In genomic region chr2:29707731-29708130, GRCm38 (mm10) we compare ENCODE assay signal across 10 mouse cellular contexts. TPM values are rescaled to one million over a fixed set of nuclear protein-coding genes. Genes with fewer than 3 reads are reported as not detected.
DNase-seq lines count a peak whose midpoint lies in the region; ATAC-seq and TF ChIP-seq lines count a peak whose summit lies in the region.
"Had no signal": no experiment of that assay in that cellular context is flagged by ENCODE, and none has a peak within 500 bp of the region (broad histone marks: within the 10 kb centered on the region; RNA-seq: fewer than 3 reads in every experiment).

No protein-coding gene starts in this region.

- WGBS in bone marrow, adult 2 months: 81% methylated on average over 4 of the region's 4 CpGs
- WGBS in liver, postnatal 0 days (ENCODE audit: insufficient replicate concordance): 83% methylated on average over 4 of the region's 4 CpGs
- WGBS in limb, embryonic 10.5 days: 88% methylated on average over 4 of the region's 4 CpGs
- 80% methylated on average over 4 of the region's 4 CpGs for WGBS in midbrain, embryonic 15.5 days

- H3K4me1 ChIP-seq in E14TG2a.4 (replicated peaks; ENCODE audit: low read depth, low read length): peaks cover 73% of the 10 kb centered on the region
- H3K4me1 ChIP-seq in bone marrow, adult 2 months (ENCODE audit: control insufficient read depth, insufficient read depth, low read length): no peaks in the 10 kb centered on the region; the same call in 1 of the 2 replicates
- H3K4me1 ChIP-seq in liver, postnatal 0 days (ENCODE audit: insufficient read depth): no peaks in the 10 kb centered on the region
- no peaks in the 10 kb centered on the region for H3K4me1 ChIP-seq in limb, embryonic 10.5 days
- H3K4me1 ChIP-seq in midbrain, embryonic 15.5 days: no peaks in the 10 kb centered on the region

- H3K27ac ChIP-seq in layer of hippocampus, adult 2 months: no peak overlapping the region
- H3K27ac ChIP-seq in bone marrow, adult 2 months (ENCODE audit: control insufficient read depth, insufficient read depth, low read depth, low read length, poor library complexity): no peak overlapping the region
- no peak overlapping the region for H3K27ac ChIP-seq in liver, postnatal 0 days (ENCODE audit: low read depth)
- H3K27ac ChIP-seq in limb, embryonic 10.5 days: no peak overlapping the region
- no peak overlapping the region for H3K27ac ChIP-seq in midbrain, embryonic 15.5 days
- H3K27ac ChIP-seq: neural tube, embryonic 13.5 days had no signal

- no peak overlapping the region for H3K4me3 ChIP-seq in layer of hippocampus, adult 2 months
- H3K4me3 ChIP-seq in E14TG2a.4 (replicated peaks; ENCODE audit: low read length): 0 out of 2 replicates have a peak overlapping the region, but pooled peaks have one; percentile 23
- no peak overlapping the region for H3K4me3 ChIP-seq in bone marrow, adult 2 months (replicated peaks; ENCODE audit: control insufficient read depth, low read depth, low read length)
- no peak overlapping the region for H3K4me3 ChIP-seq in liver, postnatal 0 days (ENCODE audit: low read depth, low read length)
- no peak overlapping the region for H3K4me3 ChIP-seq in limb, embryonic 10.5 days
- H3K4me3 ChIP-seq in midbrain, embryonic 15.5 days: no peak overlapping the region
- H3K4me3 ChIP-seq: neural tube, embryonic 13.5 days had no signal

- ATAC-seq in liver, postnatal 0 days: no peak
- no peak for ATAC-seq in midbrain, embryonic 15.5 days (replicated peaks)

- H3K4me2 ChIP-seq in liver, postnatal 0 days (ENCODE audit: low read depth, low read length): no peak overlapping the region
- H3K4me2 ChIP-seq in midbrain, embryonic 15.5 days: no peak overlapping the region
- H3K4me2 ChIP-seq: neural tube, embryonic 13.5 days had no signal

- TF ChIP-seq EP300 in liver, postnatal 0 days (IDR thresholded peaks at IDR 0.05; ENCODE audit: low read depth): no peak

- no peak overlapping the region for H3K9ac ChIP-seq in liver, postnatal 0 days (replicated peaks)
- H3K9ac ChIP-seq in midbrain, embryonic 15.5 days: no peak overlapping the region
- H3K9ac ChIP-seq: neural tube, embryonic 13.5 days had no signal

- peak; percentile 73 for TF ChIP-seq CTCF in layer of hippocampus, adult 2 months (conservative IDR thresholded peaks at IDR 0.05)
- peak; percentile 31 for TF ChIP-seq CTCF in E14TG2a.4 (conservative IDR thresholded peaks at IDR 0.05; ENCODE audit: low read length)
- TF ChIP-seq CTCF in bone marrow, adult 2 months (IDR thresholded peaks at IDR 0.05; ENCODE audit: control insufficient read depth, insufficient read depth, low read length): peak; percentile 65
- peak; percentile 61 for TF ChIP-seq CTCF in liver, postnatal 0 days (IDR thresholded peaks at IDR 0.05; ENCODE audit: low read depth)

- H3K36me3 ChIP-seq in E14TG2a.4 (ENCODE audit: insufficient read depth, low read length): peaks cover 90% of the 10 kb centered on the region
- H3K36me3 ChIP-seq in liver, postnatal 0 days (replicated peaks; ENCODE audit: insufficient read depth, low read length): peaks cover 48% of the 10 kb centered on the region
- H3K36me3 ChIP-seq in limb, embryonic 10.5 days: peaks cover 92% of the 10 kb centered on the region
- peaks cover 45% of the 10 kb centered on the region for H3K36me3 ChIP-seq in midbrain, embryonic 15.5 days (replicated peaks)

- H3K27me3 ChIP-seq in E14TG2a.4 (ENCODE audit: insufficient read depth, low read length): no peaks in the 10 kb centered on the region
- no peaks in the 10 kb centered on the region for H3K27me3 ChIP-seq in liver, postnatal 0 days (ENCODE audit: insufficient read depth, low read length)
- H3K27me3 ChIP-seq in limb, embryonic 10.5 days (ENCODE audit: low read depth, poor library complexity, severe bottlenecking): no peaks in the 10 kb centered on the region
- H3K27me3 ChIP-seq in midbrain, embryonic 15.5 days (replicated peaks): no peaks in the 10 kb centered on the region
- H3K27me3 ChIP-seq: neural tube, embryonic 13.5 days had no signal

- no peak for DNase-seq in layer of hippocampus, adult 2 months (ENCODE audit: low spot score in 2 of 2)
- no peak for DNase-seq in layer of hippocampus, adult 8-10 months (ENCODE audit: low spot score in 2 of 2)
- DNase-seq in liver, postnatal 0 days: peak; percentile 33
- no peak for DNase-seq in limb, embryonic 10.5 days (ENCODE audit: low spot score)
- DNase-seq in frontal cortex, postnatal 14 days (ENCODE audit: low spot score in 2 of 2): no peak

- no peaks in the 10 kb centered on the region for H3K9me3 ChIP-seq in E14TG2a.4 (ENCODE audit: low read length)
- H3K9me3 ChIP-seq in liver, postnatal 0 days (ENCODE audit: low read length): no peaks in the 10 kb centered on the region
- H3K9me3 ChIP-seq in limb, embryonic 10.5 days (replicated peaks): no peaks in the 10 kb centered on the region
- H3K9me3 ChIP-seq in midbrain, embryonic 15.5 days: no peaks in the 10 kb centered on the region
- H3K9me3 ChIP-seq: neural tube, embryonic 13.5 days had no signal

- TF ChIP-seq POLR2A in bone marrow, adult 2 months (IDR thresholded peaks at IDR 0.05; ENCODE audit: borderline replicate concordance, control insufficient read depth, low read depth, low read length): no peak

RNA-seq across cellular contexts. Expression of gene Gm13420, which starts 43.8 kb away (rescaled TPM):
- under 1 TPM; 0.79 to 0.98 TPM for total RNA-seq in layer of hippocampus, adult 2 months (2021)
- 1 to 10 TPM in 2 of 4 experiments, under 1 TPM in 2; 0.59 to 1.4 (median 1.0) TPM for total RNA-seq in layer of hippocampus, adult 8-10 months (2022)
- not detected in 2 replicates for polyA plus RNA-seq in bone marrow, adult 2 months (2011; ENCODE audit: insufficient read depth, insufficient read length, low replicate concordance, missing spikeins)
- 0.13 and 0.19 TPM in 2 replicates for polyA plus RNA-seq in liver, postnatal 0 days (2015; fragmentation: Nextera tagmentation; extraction: Ambion mirVana)
- 0.26 TPM in 1 of 2 replicates, not detected in the other for polyA plus RNA-seq in limb, embryonic 10.5 days (2016; fragmentation: Nextera tagmentation; extraction: Ambion mirVana)
- 0.15 and 0.21 TPM in 2 replicates for polyA plus RNA-seq in midbrain, embryonic 15.5 days (2015; fragmentation: Nextera tagmentation; extraction: Ambion mirVana)

RNA-seq across cellular contexts. Expression of gene Gm13547, which starts 51.4 kb away (rescaled TPM):
- not detected for total RNA-seq in layer of hippocampus, adult 2 months (2021)
- total RNA-seq in layer of hippocampus, adult 8-10 months (2022): under 1 TPM in 1 of 4 experiments, not detected in 3; 0.56 TPM
- not detected in 2 replicates for polyA plus RNA-seq in bone marrow, adult 2 months (2011; ENCODE audit: insufficient read depth, insufficient read length, low replicate concordance, missing spikeins)
- polyA plus RNA-seq in liver, postnatal 0 days (2015; fragmentation: Nextera tagmentation; extraction: Ambion mirVana): not detected in 2 replicates
- polyA plus RNA-seq in limb, embryonic 10.5 days (2016; fragmentation: Nextera tagmentation; extraction: Ambion mirVana): 0.68 TPM in 1 of 2 replicates, not detected in the other
- 0.89 TPM in 1 of 2 replicates, not detected in the other for polyA plus RNA-seq in midbrain, embryonic 15.5 days (2015; fragmentation: Nextera tagmentation; extraction: Ambion mirVana)
- polyA plus RNA-seq: large intestine, adult 2 months had no signal
